Mouse (Mus musculus): ENCODE data around the gene Lingo3. TPM values are rescaled to one million over a fixed set of nuclear protein-coding genes. Genes with fewer than 3 reads are reported as not detected.

The Lingo3 gene
- total RNA-seq, 2 experiments from 2014 or later = 38.3 to 42.8 TPM

DNA sequence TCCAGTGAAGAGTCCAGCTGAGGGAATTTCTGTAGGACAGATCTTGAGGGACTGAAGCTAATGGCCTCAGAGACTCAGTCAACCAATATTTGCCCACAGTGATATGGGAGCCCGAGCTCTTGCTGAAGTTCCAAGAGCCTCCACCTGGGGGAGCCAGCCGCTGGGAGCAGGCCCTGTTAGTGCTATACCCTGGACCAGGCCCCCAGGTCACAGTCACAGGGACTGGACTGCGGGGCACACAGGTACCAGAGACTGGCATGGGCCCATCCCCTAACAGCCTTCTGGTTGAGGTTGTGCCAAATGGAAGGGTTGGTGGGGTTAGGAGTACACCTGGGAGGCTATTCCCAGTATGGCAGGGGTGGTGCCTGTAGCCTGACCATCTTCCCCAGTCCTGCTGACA is 37.9 kb downstream of the Lingo3 start:
- peak; percentile 68 to 77 for DNase-seq (ENCODE audit: extremely low spot score in 1 of 2, low spot score in 2 of 2)
- H3K27ac ChIP-seq = peak overlapping the region; percentile 94
- H3K4me3 ChIP-seq = no peak overlapping the region
- intact Hi-C loops (cut with DNase I) = loop anchor here (5.0 kb wide), 2 partner anchors 59 to 71 kb away; no protein-coding TSS in a partner anchor
- TF ChIP-seq CTCF (IDR thresholded peaks at IDR 0.05) = peak; percentile 90

DNA sequence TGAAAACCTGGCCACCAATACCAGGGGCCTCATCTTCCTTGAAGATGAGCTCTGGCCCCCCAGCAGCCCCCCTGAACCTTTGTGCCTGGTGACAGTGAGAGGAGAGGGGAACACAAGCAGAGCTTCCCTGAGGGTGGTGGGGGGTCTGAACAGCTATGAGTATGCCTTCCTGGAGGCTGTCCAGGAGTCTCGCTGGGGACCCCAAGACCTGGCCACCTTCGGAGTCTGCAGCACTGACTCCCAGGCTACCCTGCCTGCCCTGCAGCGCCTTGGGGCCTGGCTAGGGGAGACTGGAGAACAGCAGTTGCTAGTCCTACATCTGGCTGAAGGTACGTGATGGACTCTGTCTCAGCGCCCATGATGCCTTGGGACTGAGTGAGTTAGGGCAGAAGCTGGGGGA is 38.5 kb downstream of the Lingo3 start:
- H3K27ac ChIP-seq = no peak overlapping the region
- no peak for DNase-seq (ENCODE audit: extremely low spot score in 1 of 2, low spot score in 2 of 2)
- intact Hi-C loops (cut with DNase I) = loop anchor here (5.0 kb wide), 2 partner anchors 58 to 72 kb away; no protein-coding TSS in a partner anchor
- no peak for TF ChIP-seq CTCF (IDR thresholded peaks at IDR 0.05)
- no peak overlapping the region for H3K4me3 ChIP-seq

DNA sequence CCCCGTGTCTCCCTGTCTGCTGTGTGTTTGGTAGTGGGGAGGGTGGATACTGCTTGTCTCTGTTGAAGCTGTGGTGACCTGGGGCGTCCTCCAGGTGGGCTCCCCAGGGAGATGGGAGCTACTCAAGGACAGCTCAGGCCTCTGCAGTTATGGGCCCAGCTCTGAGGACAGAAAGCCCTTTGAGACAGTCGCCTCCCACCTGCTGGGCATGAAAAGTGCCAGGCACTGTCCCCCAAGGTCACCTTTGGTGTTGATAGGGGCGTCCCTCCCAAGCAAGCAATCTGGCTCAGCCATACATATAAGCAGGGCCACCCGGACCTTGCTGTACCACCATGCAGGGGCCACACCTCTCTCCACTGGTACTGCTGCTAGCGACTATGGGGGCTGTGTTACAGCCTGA is 38.9 kb downstream of the Lingo3 start, which contains the start of gene Amh:
Amh (plus strand) TSS at position 328 of the 400 bp plus-strand sequence.
- Histone ChIP-seq H3K27ac (peak within 1 kb of the TSS; percentile 94; the same call in 1 of the 2 replicates), H3K4me3 (no peak within 1 kb of the TSS)
- DNase-seq (ENCODE audit: extremely low spot score in 1 of 2, low spot score in 2 of 2) = no peak
- intact Hi-C loops (cut with DNase I) = loop anchor here (5.0 kb wide), 2 partner anchors 58 to 72 kb away; no protein-coding TSS in a partner anchor
- TF ChIP-seq CTCF (IDR thresholded peaks at IDR 0.05) = no peak

DNA sequence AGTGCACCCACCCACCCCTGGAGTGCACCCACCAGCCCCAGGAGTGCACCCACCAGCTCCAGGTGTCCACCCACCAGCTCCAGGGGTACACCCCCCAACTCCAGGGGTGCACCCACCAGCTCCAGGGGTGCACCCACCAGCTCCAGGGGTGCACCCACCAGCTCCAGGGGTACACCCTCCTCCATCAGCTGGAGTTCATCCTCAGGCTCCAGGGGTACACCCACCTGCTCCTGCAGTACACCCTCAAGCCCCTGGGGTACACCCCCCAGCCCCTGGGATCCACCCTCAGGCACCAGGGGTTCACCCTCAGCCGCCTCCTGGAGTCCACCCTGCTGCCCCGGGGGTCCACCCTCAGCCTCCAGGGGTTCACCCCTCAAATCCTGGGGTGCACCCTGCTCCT is 39.5 kb downstream of the Lingo3 start:
- DNase-seq (ENCODE audit: extremely low spot score in 1 of 2, low spot score in 2 of 2) = no peak
- intact Hi-C loops (cut with DNase I) = no loop called here
- H3K27ac ChIP-seq = no peak overlapping the region
- H3K4me3 ChIP-seq = no peak overlapping the region
- no peak for TF ChIP-seq CTCF (IDR thresholded peaks at IDR 0.05)

DNA sequence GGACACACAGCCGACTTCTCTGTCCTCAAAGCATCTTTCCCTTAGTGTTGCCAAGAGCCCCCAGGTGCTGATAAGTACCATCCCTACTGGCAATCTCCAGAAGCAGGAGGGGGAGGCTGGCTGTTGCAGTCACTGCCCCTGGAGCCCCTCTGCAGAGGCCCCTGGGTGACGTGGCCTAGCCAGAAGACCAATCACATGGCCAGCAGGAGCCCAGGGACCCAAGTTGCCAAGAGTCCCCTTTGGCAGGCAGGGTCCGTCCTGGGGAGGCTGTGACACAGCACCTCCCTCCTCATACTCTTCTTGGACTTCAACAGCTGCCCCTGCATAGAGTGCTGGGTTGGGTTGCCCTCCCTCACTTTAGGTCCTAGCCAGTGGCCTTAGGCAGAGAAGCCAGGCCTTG is 40.8 kb downstream of the Lingo3 start:
- Histone ChIP-seq H3K27ac (no peak overlapping the region), H3K4me3 (no peak overlapping the region)
- TF ChIP-seq CTCF (IDR thresholded peaks at IDR 0.05) = no peak
- intact Hi-C loops (cut with DNase I) = no loop called here
- DNase-seq (ENCODE audit: extremely low spot score in 1 of 2, low spot score in 2 of 2) = no peak

DNA sequence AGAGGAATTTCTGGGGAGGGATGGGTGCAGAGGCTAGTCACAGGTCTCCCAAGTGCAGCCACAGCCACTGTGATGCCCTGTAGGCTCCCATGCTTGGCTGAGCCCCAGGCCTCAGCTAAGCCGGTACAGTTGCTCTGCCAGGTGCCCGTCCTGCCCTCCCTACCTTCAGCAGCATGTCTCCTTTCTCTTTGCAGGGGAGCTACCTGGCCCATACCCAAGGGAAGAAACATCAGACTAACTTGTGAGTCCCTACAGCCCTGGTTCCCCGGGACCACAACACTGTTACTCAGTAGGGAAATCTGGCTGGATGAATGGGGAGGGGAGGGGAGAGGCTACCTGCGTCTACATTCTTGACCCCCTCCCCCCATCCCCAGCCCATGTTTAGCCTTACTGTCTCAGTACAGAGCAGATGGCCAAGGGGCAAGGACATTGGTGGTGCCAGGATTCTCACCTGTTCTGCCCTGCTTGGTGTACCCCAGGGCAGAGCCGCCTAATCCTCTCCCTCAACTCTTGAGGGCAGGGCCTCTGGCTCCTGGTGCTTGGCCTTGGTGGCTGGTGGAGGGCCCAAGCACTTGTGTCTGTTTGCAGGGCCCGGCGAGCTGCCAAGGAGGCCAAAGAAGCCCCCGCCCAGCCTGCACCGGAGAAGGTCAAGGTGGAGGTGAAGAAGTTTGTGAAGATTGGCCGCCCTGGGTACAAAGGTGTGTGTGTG is 41.5 kb downstream of the Lingo3 start:
- Histone ChIP-seq H3K27ac (no peak overlapping the region), H3K4me3 (no peak overlapping the region)
- DNase-seq (ENCODE audit: extremely low spot score in 1 of 2, low spot score in 2 of 2) = no peak
- no peak for TF ChIP-seq CTCF (IDR thresholded peaks at IDR 0.05)
- intact Hi-C loops (cut with DNase I) = no loop called here

DNA sequence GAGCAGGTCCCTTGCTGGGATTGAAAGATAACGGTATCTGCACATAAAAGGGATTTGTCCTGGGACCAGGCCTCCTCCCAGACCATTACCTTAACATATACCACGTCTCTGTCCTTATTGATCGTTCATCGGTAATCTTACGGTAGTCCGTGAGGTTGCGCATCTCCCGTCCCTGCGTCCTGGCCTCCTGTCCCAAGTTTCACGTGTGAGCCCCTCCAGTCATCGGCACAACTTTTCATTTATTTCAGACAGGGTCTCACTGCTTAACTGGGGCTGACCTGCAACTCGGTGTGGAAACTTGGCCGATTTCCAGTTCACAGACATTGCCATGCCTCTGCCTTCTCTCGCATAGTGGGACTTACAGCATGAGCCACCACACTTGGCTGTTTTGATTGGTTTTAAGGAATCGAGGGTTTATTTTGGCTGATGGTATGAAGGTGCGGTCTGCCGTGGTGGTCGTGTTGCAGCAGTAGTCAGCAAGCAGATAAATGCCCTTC is 44.7 kb downstream of the Lingo3 start:
- intact Hi-C loops (cut with DNase I) = loop anchor here (2.0 kb wide), 1 partner anchor 44 kb away; the partner anchor contains the start of gene Dot1l
- no peak for TF ChIP-seq CTCF (IDR thresholded peaks at IDR 0.05)
- DNase-seq (ENCODE audit: extremely low spot score in 1 of 2, low spot score in 2 of 2) = no peak
- Histone ChIP-seq H3K27ac (peak overlapping the region; percentile 98), H3K4me3 (peak overlapping the region; percentile 98)

DNA sequence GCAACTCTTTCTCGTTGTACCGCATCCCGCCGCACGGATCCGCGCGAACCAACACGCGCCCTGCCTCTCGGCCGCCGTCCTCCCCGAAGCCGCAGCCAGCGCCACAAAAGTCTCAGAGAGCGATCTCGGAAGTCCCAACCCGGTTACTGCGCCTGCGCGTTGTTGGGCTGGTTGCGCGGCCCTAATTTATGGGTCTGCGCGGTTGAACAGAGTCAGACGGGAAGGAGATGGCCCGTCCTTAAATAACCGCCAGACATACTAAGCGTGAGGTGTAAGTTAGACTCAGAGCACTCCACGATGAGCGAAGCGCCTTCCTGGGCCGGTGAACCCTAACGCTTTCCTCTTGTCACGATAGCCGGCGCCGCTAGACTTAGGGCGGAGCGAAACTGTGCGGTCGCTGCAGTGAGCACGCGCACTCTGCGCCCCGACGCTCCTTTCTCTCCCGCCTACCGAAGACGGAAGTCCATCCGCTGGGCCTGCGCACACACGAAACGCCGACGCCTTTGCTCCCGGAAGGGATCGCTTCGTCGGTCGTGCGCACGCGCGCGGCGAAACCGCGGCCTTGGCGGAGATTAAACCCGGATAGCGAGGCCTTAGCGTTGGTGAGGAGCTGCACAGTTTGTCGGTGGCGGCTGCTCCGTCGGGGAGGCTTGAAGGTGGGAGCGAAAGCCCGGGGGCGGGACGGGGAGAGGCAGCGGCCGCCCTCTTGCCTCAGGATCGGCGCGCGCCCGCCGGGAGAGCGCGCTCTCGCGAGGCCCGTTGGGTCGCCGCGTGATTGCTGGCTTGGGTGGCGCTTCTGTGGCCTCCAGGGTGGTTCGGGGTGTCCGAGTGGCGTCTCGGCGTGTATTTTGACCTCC is 45.5 kb downstream of the Lingo3 start, which contains the start of the genes Sf3a2 and Plekhj1:
Sf3a2 (plus strand) TSS at position 49 of the 857 bp plus-strand sequence.
Plekhj1 (minus strand) TSS at position 477 of the 857 bp plus-strand sequence.
- peak; percentile 95 to 97 for DNase-seq (ENCODE audit: extremely low spot score in 1 of 2, low spot score in 2 of 2)
- Histone ChIP-seq H3K27ac (peak within 1 kb of the TSS; percentile 98), H3K4me3 (peak within 1 kb of the TSS; percentile 98)
- TF ChIP-seq CTCF (IDR thresholded peaks at IDR 0.05) = no peak; the same call in 1 of the 2 replicates
- intact Hi-C loops (cut with DNase I) = loop anchor here (2.0 kb wide), 1 partner anchor 44 kb away; the partner anchor contains the start of gene Dot1l

DNA sequence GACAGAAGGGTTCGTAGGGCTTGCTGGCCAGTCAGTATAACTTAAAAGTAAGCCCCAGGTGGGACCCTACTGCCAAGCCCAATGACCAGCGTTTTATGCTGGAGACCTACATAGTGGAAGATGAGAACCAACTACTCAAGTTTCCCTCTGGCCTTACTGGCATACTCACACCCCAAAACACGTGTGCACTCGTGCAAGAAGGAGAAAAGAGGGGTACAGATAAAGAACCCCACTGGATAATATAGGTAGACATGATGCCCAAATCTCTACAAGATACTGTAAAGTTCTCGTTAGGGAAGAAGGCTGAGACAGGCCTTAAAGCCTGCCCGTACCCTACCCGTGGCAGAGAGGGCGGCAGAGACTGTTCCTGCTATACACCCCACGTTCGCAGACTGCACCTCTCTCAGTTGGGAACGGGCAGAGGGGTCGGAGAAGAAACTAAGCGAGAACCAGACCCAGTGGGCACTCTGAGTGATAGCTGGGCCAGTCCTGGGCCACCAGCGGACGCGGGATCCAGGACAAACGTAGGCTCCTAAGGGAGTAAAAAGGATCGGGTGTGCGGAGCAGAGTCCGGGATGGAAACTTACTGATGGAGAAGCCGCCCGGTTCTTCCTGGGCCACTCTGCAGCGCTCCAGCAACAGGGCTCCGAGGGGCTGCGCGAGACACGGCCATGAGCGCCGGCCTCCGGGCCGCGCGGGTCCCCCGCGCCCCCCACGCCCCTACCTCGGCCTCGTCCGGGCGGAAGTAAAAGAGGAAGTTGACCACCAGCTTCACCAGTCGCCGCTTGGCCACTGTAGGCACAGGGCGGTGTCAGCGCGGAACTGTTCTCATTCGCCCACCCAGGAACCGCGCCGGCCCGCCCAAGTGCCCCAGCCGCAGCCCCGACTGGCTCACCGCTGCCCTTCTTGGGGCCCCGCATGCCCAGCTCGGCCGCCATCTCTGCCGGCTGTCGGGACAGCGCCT is 46.4 kb downstream of the Lingo3 start:
- Histone ChIP-seq H3K4me3 (peak overlapping the region; percentile 98), H3K27ac (peak overlapping the region; percentile 98)
- DNase-seq (ENCODE audit: extremely low spot score in 1 of 2, low spot score in 2 of 2) = no peak
- no peak for TF ChIP-seq CTCF (IDR thresholded peaks at IDR 0.05)
- intact Hi-C loops (cut with DNase I) = loop anchor here (2.0 kb wide), 1 partner anchor 43 kb away; the partner anchor contains the start of gene Dot1l

DNA sequence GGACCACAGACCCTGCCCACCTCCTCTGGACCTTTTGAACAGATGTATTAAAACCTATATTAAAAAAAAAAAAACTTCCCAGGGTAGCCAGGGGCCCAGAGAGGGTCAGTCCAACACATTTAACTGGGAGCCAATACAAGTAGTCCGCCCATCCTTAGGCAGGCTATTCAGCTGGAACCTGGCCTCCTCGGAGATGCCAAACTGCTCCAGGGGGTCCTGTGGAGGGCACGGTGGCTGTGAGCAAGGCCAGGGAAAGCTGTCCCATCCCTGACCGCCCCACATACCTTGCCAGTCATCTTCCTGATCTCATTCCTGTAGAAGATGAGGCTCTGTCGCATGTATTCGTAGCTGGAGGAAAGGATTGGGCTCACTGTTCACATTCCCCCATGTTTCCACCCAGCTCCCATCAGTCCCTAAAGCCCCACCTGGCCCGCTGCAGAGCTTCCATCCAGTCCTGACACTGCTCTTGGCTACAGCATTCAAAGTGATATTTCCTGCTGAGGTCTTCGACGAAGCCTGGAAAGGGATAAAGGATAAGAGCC is 47.5 kb downstream of the Lingo3 start:
- no peak overlapping the region for H3K27ac ChIP-seq
- intact Hi-C loops (cut with DNase I) = no loop called here
- no peak for DNase-seq (ENCODE audit: extremely low spot score in 1 of 2, low spot score in 2 of 2)
- peak overlapping the region; percentile 98; the same call in 1 of the 2 replicates for H3K4me3 ChIP-seq
- TF ChIP-seq CTCF (IDR thresholded peaks at IDR 0.05) = no peak
